17 mouse cellular contexts compared by ENCODE assay signal in genomic region chr7:141870553-141870952, GRCm38 (mm10). TPM values are rescaled to one million over a fixed set of nuclear protein-coding genes. Genes with fewer than 3 reads are reported as not detected.
DNase-seq lines count a peak whose midpoint lies in the region; ATAC-seq and TF ChIP-seq lines count a peak whose summit lies in the region.
"Had no signal": no experiment of that assay in that cellular context is flagged by ENCODE, and none has a peak within 500 bp of the region (broad histone marks: within the 10 kb centered on the region; RNA-seq: fewer than 3 reads in every experiment).

No protein-coding gene starts in this region.

- H3K4me3 ChIP-seq in kidney, postnatal 0 days (replicated peaks; ENCODE audit: low read depth, low read length), result no peak overlapping the region
- no peak overlapping the region for H3K4me3 ChIP-seq in testis, adult 2 months (ENCODE audit: control insufficient read depth, low read depth, low read length)
- H3K4me3 ChIP-seq: hindbrain, embryonic 10.5 days; megakaryocyte, embryonic 14.5 days; stomach, embryonic 15.5 days had no signal

- peak; percentile 33; the same call in 1 of the 2 replicates for TF ChIP-seq CTCF in kidney, postnatal 0 days (IDR thresholded peaks at IDR 0.05; ENCODE audit: low read depth)
- TF ChIP-seq CTCF in testis, adult 2 months (IDR thresholded peaks at IDR 0.05; ENCODE audit: control insufficient read depth, insufficient read depth, insufficient replicate concordance, low read depth, low read length), result peak; percentile 24; the same call in 1 of the 2 replicates

- H3K9me3 ChIP-seq in kidney, postnatal 0 days (replicated peaks; ENCODE audit: low read length), result no peaks in the 10 kb centered on the region
- H3K9me3 ChIP-seq: hindbrain, embryonic 10.5 days; megakaryocyte, embryonic 14.5 days; stomach, embryonic 15.5 days had no signal

- no peak for TF ChIP-seq POLR2A in testis, adult 2 months (IDR thresholded peaks at IDR 0.05; ENCODE audit: control insufficient read depth, low read depth, low read length)

- no peak overlapping the region for H3K4me2 ChIP-seq in kidney, postnatal 0 days (ENCODE audit: low read length)
- H3K4me2 ChIP-seq: stomach, embryonic 15.5 days had no signal

- peaks cover 13% of the 10 kb centered on the region; the same call in 1 of the 2 replicates for H3K36me3 ChIP-seq in kidney, postnatal 0 days (ENCODE audit: insufficient read depth, low read length)
- no peaks in the 10 kb centered on the region for H3K36me3 ChIP-seq in testis, adult 2 months (ENCODE audit: control insufficient read depth, insufficient read depth, low read length)

- H3K4me1 ChIP-seq in kidney, postnatal 0 days (replicated peaks; ENCODE audit: insufficient read depth, low read length), result no peaks in the 10 kb centered on the region
- no peaks in the 10 kb centered on the region for H3K4me1 ChIP-seq in testis, adult 2 months (ENCODE audit: control insufficient read depth, insufficient read depth, low read length)
- H3K4me1 ChIP-seq: hindbrain, embryonic 10.5 days; stomach, embryonic 15.5 days had no signal

- H3K27ac ChIP-seq in kidney, postnatal 0 days, result no peak overlapping the region
- no peak overlapping the region for H3K27ac ChIP-seq in testis, adult 2 months (ENCODE audit: control insufficient read depth, insufficient read depth, low read depth, low read length)
- H3K27ac ChIP-seq: hindbrain, embryonic 10.5 days; stomach, embryonic 15.5 days had no signal

- H3K9ac ChIP-seq in kidney, postnatal 0 days (ENCODE audit: low read depth, low read length), result no peak overlapping the region
- H3K9ac ChIP-seq: stomach, embryonic 15.5 days had no signal

- 80% methylated on average over 5 of the region's 5 CpGs for WGBS in kidney, postnatal 0 days

- no peak for ATAC-seq in kidney, postnatal 0 days (replicated peaks; ENCODE audit: low FRiP score, low read depth)

- H3K27me3 ChIP-seq in kidney, postnatal 0 days (ENCODE audit: insufficient read depth, low read length), result no peaks in the 10 kb centered on the region
- H3K27me3 ChIP-seq in testis, adult 2 months (ENCODE audit: control insufficient read depth, insufficient read depth, low read length), result no peaks in the 10 kb centered on the region
- H3K27me3 ChIP-seq: stomach, embryonic 15.5 days had no signal

- peak; percentile 13 for DNase-seq in adrenal gland, postnatal 10 days
- DNase-seq in adrenal gland, postnatal 36 days, result no peak
- no peak for DNase-seq in kidney, postnatal 0 days (ENCODE audit: low spot score)
- no peak for DNase-seq in kidney, adult 9 months
- no peak for DNase-seq in testis, postnatal 10 days (ENCODE audit: low spot score)
- peak; percentile 5 for DNase-seq in thymus, postnatal 25 days
- DNase-seq in cerebellum, adult 8-10 months, result no peak
- DNase-seq: heart, adult 11 months; kidney, adult 11 months; lung, adult 2 months; right cerebral cortex, postnatal 4 days had no signal

RNA-seq across cellular contexts. Expression of gene Muc5b, which starts 31.7 kb away (rescaled TPM):
- under 1 TPM in 1 of 2 experiments, not detected in 1; 0.03 TPM for total RNA-seq in adrenal gland, postnatal 10 days (2021)
- not detected for total RNA-seq in adrenal gland, postnatal 36 days (2021)
- polyA plus RNA-seq in kidney, postnatal 0 days (2015; fragmentation: Nextera tagmentation; extraction: Ambion mirVana), result 0.01 TPM in 2 replicates
- polyA plus RNA-seq in testis, adult 2 months (2012; rRNA removed), result 0.06 and 0.07 TPM in 2 replicates
- total RNA-seq: left cerebral cortex, postnatal 10 days had no signal
- polyA plus RNA-seq: cortical plate, adult 2 months had no signal

RNA-seq across cellular contexts. Expression of gene Tollip, which starts 47.8 kb away (rescaled TPM):
- total RNA-seq in adrenal gland, postnatal 10 days (2021), result 10 to 100 TPM; 43.0 to 49.4 TPM
- total RNA-seq in adrenal gland, postnatal 36 days (2021), result 10 to 100 TPM; 60.4 to 61.2 TPM
- polyA plus RNA-seq in kidney, postnatal 0 days (2015; fragmentation: Nextera tagmentation; extraction: Ambion mirVana), result 35.0 and 38.3 TPM in 2 replicates
- 232 TPM in 2 replicates for polyA plus RNA-seq in testis, adult 2 months (2012; rRNA removed)

Comparison
In these comparisons a context has a peak if more than half of its experiments do, and no peak if none do; other contexts are left out.
1. DNase-seq: peak in adrenal gland, postnatal 10 days (single experiment) and thymus, postnatal 25 days (single experiment); none in adrenal gland, postnatal 36 days (0 of 2), kidney, postnatal 0 days (single experiment), kidney, adult 9 months (single experiment), testis, postnatal 10 days (single experiment) and cerebellum, adult 8-10 months (single experiment).